Mouse (Mus musculus): ENCODE measurements around the gene Cadps2. TPM values are rescaled to one million over a fixed set of nuclear protein-coding genes. Genes with fewer than 3 reads are reported as not detected.

The Cadps2 gene
- polyA plus RNA-seq, 1 experiment from 2014 or later, result 0.18 TPM

GRCm38 (mm10) chr6:23249053-23249401 is 590.2 kb downstream of the Cadps2 start:
- Histone ChIP-seq H3K4me3 (ENCODE audit: low read depth, low read length) (no peak overlapping the region), H3K4me2 (ENCODE audit: low read depth, low read length) (peak overlapping the region; percentile 35; the same call in 1 of the 2 replicates), H3K4me1 (ENCODE audit: insufficient read depth) (peaks cover 4% of the 10 kb centered on the region; the same call in 1 of the 2 replicates), H3K9me3 (ENCODE audit: low read length) (0 out of 2 replicates have a peak, but pooled peaks cover 3% of the 10 kb centered on the region), H3K36me3 (replicated peaks; ENCODE audit: insufficient read depth, low read length) (no peaks in the 10 kb centered on the region), H3K9ac (replicated peaks) (no peak overlapping the region), H3K27ac (ENCODE audit: low read depth) (no peak overlapping the region), H3K27me3 (ENCODE audit: insufficient read depth, low read length) (peaks cover 92% of the 10 kb centered on the region)
- 1% methylated on average over 24 of the region's 24 CpGs for WGBS (ENCODE audit: insufficient replicate concordance)
- no peak for TF ChIP-seq CTCF (IDR thresholded peaks at IDR 0.05; ENCODE audit: low read depth)
- no peak for TF ChIP-seq EP300 (IDR thresholded peaks at IDR 0.05; ENCODE audit: low read depth)
- DNase-seq, result no peak
- no peak for ATAC-seq

DNA sequence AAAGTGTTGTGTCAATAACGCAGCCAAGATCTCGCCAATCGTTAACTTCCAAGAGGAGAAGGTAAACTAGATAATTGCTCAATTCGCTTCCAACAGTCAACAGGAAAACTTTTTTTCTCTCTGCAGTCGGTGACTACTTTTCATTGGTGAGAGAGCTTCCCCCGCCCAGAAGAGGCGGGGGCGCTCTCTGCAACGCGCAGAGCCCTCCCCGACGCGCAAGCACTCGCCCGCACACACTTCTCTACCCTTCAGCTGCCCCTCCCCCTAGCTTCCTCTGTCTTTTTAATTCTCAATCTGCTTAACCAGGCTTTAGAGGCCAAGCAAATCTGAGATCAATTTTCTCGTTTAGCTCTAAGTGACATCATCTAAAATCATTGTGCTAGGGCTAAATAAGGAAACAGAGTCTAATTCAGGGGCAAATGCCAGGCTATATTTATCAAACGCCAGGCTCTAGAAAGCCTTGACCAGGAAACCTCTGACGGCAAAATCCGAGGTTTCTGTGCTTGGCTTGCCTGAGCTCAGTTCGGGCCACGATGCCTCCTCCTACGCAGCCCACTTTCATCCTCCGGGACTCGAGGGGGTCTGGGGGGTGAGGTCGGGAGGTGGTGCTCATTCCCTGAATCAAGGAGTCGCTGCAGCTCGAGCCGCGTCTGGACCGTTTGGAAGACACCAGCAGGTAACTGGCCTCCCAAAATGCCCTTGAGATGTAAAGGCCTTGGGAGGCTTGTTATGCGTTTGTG is 590.7 kb downstream of the Cadps2 start, which contains the start of gene Fezf1:
Gene Fezf1 (minus strand): TSS at position 50 of the 740 bp plus-strand sequence.
- TF ChIP-seq CTCF (IDR thresholded peaks at IDR 0.05; ENCODE audit: low read depth) (no peak), EP300 (IDR thresholded peaks at IDR 0.05; ENCODE audit: low read depth) (no peak)
- Histone ChIP-seq H3K4me2 (ENCODE audit: low read depth, low read length) (peak within 1 kb of the TSS; percentile 35), H3K4me3 (ENCODE audit: low read depth, low read length) (no peak within 1 kb of the TSS), H3K36me3 (replicated peaks; ENCODE audit: insufficient read depth, low read length) (no peaks in the 10 kb centered on the region), H3K27me3 (ENCODE audit: insufficient read depth, low read length) (peaks cover 92% of the 10 kb centered on the region), H3K27ac (ENCODE audit: low read depth) (no peak within 1 kb of the TSS), H3K9me3 (ENCODE audit: low read length) (0 out of 2 replicates have a peak, but pooled peaks cover 3% of the 10 kb centered on the region), H3K9ac (replicated peaks) (no peak within 1 kb of the TSS), H3K4me1 (ENCODE audit: insufficient read depth) (peaks cover 4% of the 10 kb centered on the region; the same call in 1 of the 2 replicates)
- peak; percentile 62 for ATAC-seq
- 2% methylated on average over 31 of the region's 31 CpGs for WGBS (ENCODE audit: insufficient replicate concordance)
- DNase-seq, result no peak

DNA sequence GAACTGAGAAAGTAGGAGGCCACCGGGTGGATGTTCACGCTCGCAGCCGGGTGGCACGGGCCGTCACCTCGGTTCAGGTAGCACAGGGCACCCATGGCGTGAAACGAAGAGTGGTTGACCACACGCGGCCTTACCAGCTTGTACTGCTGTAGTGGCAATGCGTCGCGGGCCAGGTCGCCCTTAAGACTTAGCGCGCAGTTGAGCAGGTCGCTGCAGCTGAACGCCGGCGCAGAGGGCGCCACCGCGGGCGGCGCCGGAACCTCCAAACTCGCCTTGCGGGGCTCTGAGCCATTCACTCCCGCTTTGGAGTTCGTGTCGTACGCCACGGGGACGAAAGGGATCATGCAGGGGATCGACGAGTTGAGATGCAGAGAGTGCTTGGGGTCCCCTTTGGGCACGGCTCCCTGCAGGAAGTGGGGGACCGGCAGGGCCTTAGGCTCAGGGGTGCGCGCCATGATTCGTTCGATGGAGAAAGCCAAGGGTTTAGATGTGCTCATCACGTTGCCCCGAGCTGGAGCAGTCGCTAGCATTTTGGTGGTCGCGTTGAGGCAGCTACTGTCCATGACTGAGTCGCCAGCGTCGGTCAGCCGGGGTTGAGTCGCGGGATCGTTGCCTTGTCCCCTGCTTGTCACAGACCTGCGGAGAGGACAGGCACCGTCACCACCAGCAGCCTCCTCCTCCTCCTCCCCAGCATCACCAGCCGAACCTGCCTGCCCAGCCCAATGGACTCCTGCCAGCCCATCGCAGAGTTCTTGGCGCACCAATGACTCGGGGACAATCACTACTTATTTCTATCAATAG is 591.5 kb downstream of the Cadps2 start:
- ATAC-seq (no peak), DNase-seq (peak; percentile 20)
- WGBS (ENCODE audit: insufficient replicate concordance), result 1% methylated on average over 61 of the region's 61 CpGs
- Histone ChIP-seq H3K4me1 (ENCODE audit: insufficient read depth) (peaks cover 4% of the 10 kb centered on the region; the same call in 1 of the 2 replicates), H3K36me3 (replicated peaks; ENCODE audit: insufficient read depth, low read length) (no peaks in the 10 kb centered on the region), H3K4me2 (ENCODE audit: low read depth, low read length) (peak overlapping the region; percentile 32), H3K9ac (replicated peaks) (no peak overlapping the region), H3K27ac (ENCODE audit: low read depth) (no peak overlapping the region), H3K4me3 (ENCODE audit: low read depth, low read length) (no peak overlapping the region), H3K27me3 (ENCODE audit: insufficient read depth, low read length) (peaks cover 92% of the 10 kb centered on the region), H3K9me3 (ENCODE audit: low read length) (0 out of 2 replicates have a peak, but pooled peaks cover 3% of the 10 kb centered on the region)
- no peak for TF ChIP-seq CTCF (IDR thresholded peaks at IDR 0.05; ENCODE audit: low read depth)
- no peak for TF ChIP-seq EP300 (IDR thresholded peaks at IDR 0.05; ENCODE audit: low read depth)

- peaks cover 85% of the 10 kb centered on the region for H3K27me3 ChIP-seq (ENCODE audit: insufficient read depth, low read length)
- no peak overlapping the region for H3K27ac ChIP-seq (ENCODE audit: low read depth)
- H3K4me3 ChIP-seq (ENCODE audit: low read depth, low read length), result no peak overlapping the region
- 2% methylated on average over 23 of the region's 23 CpGs for WGBS (ENCODE audit: insufficient replicate concordance)
- no peaks in the 10 kb centered on the region for H3K36me3 ChIP-seq (replicated peaks; ENCODE audit: insufficient read depth, low read length)
- ATAC-seq (no peak), DNase-seq (no peak)
- H3K9ac ChIP-seq (replicated peaks), result no peak overlapping the region
- no peak for TF ChIP-seq EP300 (IDR thresholded peaks at IDR 0.05; ENCODE audit: low read depth)
- no peak for TF ChIP-seq CTCF (IDR thresholded peaks at IDR 0.05; ENCODE audit: low read depth)
- peaks cover 4% of the 10 kb centered on the region; the same call in 1 of the 2 replicates for H3K4me1 ChIP-seq (ENCODE audit: insufficient read depth)
- no peak overlapping the region for H3K4me2 ChIP-seq (ENCODE audit: low read depth, low read length)
- H3K9me3 ChIP-seq (ENCODE audit: low read length), result 0 out of 2 replicates have a peak, but pooled peaks cover 3% of the 10 kb centered on the region
These were observed 592.3 kb downstream of the Cadps2 start for GRCm38 (mm10) chr6:23246790-23247511.

DNA sequence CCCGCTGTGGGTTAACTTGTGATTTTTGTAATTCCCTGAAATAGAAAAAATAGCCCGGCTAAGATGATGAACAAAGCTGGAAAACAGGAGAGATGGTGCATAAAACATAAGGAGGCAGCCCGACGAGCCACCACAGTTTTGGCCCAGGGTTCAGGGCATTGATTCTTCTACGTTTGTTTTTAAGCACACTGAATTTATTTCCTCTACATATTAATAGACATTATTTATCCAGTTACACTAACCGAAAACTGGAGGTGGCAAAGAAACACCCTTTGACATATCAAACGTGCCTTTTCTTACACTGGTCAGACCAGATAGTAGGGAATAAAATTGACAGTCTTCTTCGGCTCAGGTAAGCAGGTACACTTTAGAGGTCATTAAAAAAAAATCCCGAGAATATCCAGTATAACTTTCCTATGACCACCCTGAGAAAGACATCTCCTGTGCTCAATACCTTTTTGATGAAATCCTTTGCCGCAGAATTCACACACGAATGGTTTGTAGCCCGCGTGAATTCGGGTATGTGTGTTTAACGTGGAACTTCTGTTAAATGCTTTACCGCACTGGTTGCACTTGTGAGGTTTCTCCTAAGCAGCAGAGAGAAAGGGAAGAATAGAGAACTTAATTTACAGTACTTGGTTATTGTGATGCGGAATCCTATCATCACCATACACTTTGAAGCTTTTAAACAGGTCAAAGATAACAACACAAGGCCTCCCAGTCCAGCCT is 593.0 kb downstream of the Cadps2 start:
- ATAC-seq, result no peak
- Histone ChIP-seq H3K9ac (replicated peaks) (no peak overlapping the region), H3K27me3 (ENCODE audit: insufficient read depth, low read length) (peaks cover 87% of the 10 kb centered on the region), H3K4me1 (ENCODE audit: insufficient read depth) (peaks cover 4% of the 10 kb centered on the region; the same call in 1 of the 2 replicates), H3K27ac (ENCODE audit: low read depth) (no peak overlapping the region), H3K4me2 (ENCODE audit: low read depth, low read length) (no peak overlapping the region), H3K9me3 (ENCODE audit: low read length) (0 out of 2 replicates have a peak, but pooled peaks cover 3% of the 10 kb centered on the region), H3K36me3 (replicated peaks; ENCODE audit: insufficient read depth, low read length) (no peaks in the 10 kb centered on the region), H3K4me3 (ENCODE audit: low read depth, low read length) (no peak overlapping the region)
- TF ChIP-seq CTCF (IDR thresholded peaks at IDR 0.05; ENCODE audit: low read depth) (no peak), EP300 (IDR thresholded peaks at IDR 0.05; ENCODE audit: low read depth) (no peak)
- DNase-seq, result no peak
- WGBS (ENCODE audit: insufficient replicate concordance), result 5% methylated on average over 17 of the region's 17 CpGs
